Mouse (Mus musculus): ENCODE measurements around the gene Aph1c.
"Not testable (repeated sequence)": the region's sequence is repeated elsewhere in the genome, so short reads cannot be mapped to it uniquely, and the experiment has no call there.

The Aph1c gene

DNA sequence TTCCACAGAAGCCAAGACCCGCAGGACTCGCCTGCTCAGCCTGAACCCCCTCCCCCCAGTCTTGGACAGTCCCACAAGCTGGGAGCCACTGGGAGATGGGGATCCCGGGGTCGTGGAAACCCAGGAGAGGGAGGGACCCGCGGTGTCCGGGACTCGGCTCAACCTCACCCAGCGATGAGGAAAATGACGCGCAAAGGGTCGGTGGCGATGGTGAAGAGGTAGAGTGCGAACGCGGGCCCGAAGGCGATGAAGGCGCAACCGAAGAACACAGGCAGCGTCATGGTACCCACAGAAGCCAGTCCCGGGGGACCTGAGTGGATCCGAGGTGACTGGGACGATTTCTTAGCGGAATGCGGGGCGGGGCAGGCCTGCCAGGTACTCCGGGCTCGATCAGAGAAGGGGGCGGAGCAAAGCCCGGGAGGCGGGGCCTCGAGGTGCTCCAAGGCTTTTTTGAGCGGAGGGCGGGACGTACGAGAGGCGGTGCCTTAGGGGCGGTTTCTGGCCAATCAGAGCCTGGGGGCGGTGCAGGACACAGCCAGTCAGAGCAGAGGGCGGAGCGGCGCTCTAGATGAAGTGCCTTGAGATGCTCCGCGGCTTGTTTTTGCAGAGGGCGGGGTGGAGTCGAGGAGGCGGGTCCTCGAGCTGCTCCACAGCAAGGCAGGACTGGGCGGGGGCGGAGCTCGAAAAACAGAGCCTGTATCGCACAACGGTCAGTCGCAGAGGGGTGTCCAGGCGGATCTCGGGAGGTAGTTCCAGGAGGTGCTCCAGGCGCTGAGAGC, at the start of gene Aph1c:
TSS of gene Aph1c (minus strand) at position 409 of the 779 bp plus-strand sequence.
- DNase-seq = peak; percentile 99

- DNase-seq = peak; percentile 22
These were observed 49.0 kb upstream of the Aph1c start for GRCm38 (mm10) chr9:66883500-66883899.

GRCm38 (mm10) chr9:66882406-66882821, 47.9 kb upstream of the Aph1c start:
- peak; percentile 53 for DNase-seq

GRCm38 (mm10) chr9:66881858-66882257, 47.3 kb upstream of the Aph1c start:
- no peak for DNase-seq

DNA sequence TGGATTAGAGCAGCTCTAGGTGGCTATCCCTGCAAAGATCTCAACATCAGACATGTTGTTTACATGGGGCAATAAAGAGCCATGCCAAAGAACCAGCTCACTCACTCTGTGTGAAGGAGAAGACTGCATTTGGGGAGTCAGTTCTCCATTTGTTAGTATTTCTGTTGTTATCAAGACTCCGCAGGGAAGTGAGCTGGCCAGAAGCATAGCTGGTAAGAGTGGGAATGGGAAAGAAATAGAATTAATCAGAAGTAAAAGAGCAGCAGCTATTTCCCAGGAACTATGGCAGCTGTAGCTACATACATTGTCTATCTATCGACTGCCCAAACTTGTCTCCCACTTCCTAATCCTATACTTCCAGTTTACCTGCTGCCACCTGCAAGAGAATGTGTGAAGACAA, 46.2 kb upstream of the Aph1c start:
- no peak for DNase-seq

DNA sequence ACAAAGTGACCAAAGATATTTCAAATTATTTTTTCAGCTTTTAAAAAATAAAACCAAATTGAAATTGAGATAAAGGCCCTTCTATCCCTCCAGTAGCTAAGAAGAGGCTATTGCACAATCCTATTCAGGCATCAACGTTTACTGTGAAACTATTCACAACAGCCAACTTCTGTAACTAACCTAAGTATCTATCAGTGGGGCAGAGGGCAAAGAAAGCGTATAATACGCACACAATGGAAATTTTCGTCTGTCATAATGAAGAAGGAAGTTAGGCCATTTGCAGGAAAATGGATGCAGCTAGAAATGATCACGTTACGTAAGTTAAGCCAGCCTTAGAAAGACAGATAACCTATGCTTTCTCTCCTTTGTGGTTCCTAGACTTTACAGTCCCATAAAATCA, 45.0 kb upstream of the Aph1c start:
- DNase-seq = no peak

DNA sequence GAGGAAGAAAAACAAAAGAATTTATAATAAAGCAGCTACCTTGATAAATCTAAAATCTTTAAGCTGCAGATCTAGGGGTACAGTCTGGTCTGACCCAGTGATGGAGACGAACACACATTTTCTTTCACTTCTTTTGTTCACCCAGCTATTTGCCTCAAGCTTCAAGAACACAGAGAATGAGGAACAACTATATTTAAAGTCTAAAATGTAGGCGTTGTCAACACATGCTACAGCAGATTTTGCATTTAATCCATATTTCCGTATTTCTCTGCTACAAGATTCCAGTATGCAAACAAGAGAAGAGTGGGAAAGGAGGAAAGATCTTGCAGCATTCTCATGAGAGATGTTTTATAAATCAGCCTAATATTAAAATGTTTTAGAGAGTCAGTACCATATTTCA, 44.4 kb upstream of the Aph1c start:
- no peak for DNase-seq

- no peak for DNase-seq
These were observed 42.1 kb upstream of the Aph1c start for GRCm38 (mm10) chr9:66876577-66876976.

DNA sequence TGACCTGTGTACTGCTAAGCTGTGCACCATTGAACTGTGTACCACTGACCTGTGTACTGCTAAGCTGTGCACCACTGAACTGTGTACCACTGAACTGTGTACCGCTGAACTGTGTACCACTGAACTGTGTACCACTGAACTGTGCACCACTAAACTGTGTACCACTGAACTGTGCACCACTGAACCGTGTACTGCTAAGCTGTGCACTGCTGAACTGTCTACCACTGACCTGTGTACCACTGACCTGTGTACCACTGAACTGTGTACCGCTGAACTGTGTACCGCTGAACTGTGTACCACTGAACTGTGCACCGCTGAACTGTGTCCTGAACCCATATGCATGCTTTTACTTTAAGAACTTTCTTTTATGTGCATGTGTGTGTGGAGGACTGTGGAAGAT, 39.8 kb upstream of the Aph1c start:
- no peak for DNase-seq

- no peak for DNase-seq
These were observed 39.0 kb upstream of the Aph1c start for GRCm38 (mm10) chr9:66873531-66873930.

DNA sequence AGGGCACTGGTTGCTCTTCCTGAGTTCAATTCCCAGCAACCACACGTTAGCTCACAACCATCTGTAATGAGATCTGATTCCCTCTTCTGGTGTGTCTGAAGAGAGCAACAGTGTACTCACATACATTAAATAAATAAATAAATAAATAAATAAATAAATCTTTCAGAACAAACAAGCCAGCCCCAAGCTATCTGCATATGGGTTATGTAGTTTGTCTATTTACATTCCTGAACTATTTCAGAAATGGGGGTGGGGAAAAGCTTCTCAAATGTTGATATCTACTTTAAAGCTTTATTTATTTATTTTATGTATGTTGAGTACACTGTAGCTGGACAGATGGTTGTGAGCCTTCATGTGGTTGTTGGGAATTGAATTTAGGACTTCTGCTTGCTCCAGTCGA, 38.5 kb upstream of the Aph1c start:
- not testable (repeated sequence) for DNase-seq

DNA sequence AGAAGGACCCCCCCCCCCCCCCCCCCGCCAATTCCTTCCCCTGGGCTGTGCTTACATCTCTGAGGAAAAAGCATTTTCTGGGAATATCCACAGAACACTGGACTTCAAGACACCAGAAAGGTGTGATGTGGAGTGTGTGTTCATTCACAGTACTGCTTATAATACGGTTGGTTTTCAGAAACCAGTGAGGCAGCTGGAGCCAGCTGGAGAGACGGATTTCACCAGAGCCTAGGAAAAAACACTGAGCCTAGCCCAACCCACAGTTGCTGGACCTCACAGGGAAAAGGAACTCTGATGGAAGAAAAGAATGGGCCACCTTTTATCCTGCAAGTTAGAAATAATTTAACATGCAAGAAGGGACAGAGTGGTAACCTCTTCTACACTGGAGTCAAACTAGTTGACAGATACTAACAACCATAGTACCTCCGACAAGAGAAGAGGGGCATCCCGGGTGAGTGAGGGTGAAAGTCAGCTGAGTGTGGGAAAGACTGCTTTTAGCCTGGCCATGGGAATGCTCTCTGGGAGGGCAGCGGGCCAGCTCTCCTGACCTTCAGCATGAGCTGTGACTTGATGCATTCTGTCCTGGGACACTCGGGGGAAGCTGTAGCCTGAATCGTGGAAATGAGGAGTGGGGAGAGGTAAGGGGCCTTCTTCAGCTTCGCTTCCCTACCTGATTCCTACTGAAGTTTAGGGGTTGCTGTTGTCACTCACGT, 37.6 kb upstream of the Aph1c start:
- DNase-seq = no peak

DNA sequence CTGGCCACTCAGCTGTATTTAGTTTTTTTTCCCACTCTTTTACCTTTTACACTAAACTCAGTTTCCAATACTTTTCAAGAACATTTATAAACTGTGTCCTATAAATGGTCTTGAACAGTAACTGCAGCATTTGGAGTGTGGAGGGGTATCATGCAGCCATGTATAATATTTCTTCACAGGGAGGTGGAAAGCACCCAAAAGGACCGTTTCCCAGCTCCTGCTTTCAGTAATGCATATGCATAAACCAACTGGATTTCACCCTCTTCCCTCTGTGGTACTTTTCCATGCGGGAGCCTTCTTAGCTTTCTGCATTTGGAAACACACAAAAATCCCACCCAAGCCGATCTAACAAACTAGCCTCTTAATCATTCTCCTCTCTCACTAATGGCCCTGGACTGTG, 30.2 kb upstream of the Aph1c start:
- DNase-seq = no peak

DNA sequence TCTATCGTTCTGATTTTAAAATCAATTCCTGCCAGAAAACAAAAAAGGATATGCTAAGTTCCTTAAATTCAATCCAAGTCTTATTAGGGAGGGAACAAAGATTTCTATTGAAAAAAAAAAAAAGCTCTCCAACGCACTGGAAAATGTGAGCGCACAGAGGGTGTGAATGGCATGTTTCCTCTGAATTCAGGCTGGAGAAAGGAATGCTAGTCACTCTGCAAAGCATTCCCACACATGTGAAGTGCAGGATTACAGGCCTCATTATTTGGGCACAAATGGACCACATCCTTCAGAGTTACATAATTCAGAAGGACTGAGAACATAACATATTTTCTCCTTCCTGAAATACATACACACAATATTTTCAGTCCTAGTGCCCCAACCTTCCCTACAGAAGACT, 28.9 kb upstream of the Aph1c start:
- DNase-seq = no peak

DNA sequence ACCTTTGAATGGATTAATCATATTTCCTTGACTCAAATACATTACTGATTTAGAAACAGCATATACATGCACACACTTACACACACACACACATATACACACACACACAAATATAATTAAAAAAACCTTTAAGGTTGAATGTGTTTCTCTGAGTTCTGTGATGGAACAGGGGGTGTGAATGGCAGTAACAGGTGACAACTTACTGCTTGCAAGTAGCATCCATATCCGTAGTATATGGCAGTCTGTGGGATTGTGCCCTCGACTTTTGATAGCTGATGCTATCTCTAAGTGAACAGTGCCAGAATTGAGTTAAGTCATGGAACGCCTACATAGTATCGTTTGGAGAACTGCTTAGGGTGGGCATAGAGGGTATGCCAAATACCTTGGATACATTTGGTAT, 27.7 kb upstream of the Aph1c start:
- DNase-seq = no peak

DNA sequence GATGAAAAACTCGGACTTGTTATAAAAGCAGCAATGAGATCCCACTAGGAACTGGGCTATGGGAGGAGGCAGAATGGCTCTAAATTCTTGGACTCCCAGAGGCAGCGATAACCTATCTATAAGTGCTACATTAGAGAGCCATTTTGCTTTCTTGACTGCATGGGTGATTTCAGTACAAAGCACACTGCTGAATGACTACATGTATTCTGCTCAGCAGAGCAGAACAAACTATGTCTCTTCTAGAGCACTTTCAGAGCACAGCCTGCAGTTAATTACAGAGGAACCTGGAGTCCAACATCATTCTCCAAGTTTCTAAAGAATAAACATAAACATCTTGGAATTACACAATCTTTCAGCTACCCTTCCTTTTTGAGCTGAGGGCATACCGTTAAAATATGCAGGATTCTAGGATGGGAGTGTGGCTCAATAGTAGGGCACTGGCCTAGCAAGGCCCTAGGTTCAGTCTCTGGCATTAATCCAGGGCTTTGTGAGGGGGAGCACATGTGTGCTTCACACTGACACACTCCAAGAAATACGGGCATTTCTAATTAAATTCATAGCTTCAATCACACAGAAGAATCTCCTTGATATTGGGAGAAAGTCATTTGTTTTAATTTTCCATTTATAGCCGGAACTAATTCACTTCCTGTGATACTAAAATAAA, 26.7 kb upstream of the Aph1c start:
- DNase-seq = no peak

- DNase-seq = no peak
These were observed 25.0 kb upstream of the Aph1c start for GRCm38 (mm10) chr9:66859523-66859922.

GRCm38 (mm10) chr9:66855865-66856264, 21.3 kb upstream of the Aph1c start:
- no peak for DNase-seq

DNA sequence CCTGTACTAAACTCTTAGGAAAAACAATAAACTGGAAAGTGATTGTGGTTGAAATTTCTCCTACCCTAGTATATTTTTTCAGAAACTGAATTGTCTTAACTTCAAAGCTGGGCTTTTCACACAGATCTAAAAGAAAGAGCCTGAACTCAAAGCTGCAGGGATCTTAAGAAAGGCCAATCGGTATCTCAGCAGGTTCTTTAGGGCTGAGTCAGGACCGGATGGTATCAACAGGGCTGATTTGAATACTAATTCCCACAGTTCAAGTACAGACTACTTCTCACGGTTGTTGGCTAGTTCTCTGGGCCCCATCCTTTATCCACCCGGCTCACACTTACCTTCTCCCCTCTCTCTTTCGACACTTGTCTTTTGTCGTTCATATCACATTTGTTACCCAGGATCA, 18.1 kb upstream of the Aph1c start:
- DNase-seq = no peak

DNA sequence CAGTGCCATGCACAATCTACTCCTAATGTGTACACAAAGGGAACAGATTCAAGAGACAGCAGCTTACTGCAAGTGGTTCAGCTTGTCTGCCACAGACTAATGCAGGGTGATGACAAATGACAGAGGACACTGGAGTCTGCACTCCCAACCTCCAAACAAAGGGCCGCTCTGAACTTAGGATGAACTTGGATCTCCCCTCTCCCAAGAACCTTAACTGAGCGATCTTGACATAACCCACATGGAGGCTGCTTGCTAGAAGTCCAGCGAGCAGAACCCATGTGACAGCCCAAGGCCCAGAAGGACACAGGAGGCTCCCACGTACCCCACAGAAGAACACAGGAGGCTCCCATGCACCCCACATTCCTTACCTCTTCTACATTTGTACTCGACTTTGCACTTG, 16.4 kb upstream of the Aph1c start:
- DNase-seq = no peak

- no peak for DNase-seq
These were observed 12.3 kb upstream of the Aph1c start for GRCm38 (mm10) chr9:66846822-66847221.

DNA sequence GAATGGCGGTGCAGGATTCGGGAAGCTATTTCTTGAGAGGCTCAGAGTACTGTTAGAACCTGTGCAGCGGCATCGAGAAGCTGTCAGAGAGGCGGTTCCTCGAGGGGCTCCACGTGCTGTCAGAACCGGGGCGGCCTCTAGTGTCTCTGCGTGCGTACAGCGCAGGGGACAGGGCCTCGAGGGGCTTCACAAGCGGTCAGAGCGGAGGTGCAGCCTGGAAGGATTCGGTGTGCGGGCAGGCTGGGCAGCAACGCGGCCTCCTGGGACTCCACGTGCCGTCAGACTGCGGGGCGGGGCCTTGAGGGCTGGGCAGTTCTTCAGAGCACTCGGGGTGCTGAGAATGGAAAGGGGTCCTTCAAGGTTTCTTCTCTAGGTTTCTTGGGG, 563 bp upstream of the Aph1c start:
- no peak for DNase-seq

DNA sequence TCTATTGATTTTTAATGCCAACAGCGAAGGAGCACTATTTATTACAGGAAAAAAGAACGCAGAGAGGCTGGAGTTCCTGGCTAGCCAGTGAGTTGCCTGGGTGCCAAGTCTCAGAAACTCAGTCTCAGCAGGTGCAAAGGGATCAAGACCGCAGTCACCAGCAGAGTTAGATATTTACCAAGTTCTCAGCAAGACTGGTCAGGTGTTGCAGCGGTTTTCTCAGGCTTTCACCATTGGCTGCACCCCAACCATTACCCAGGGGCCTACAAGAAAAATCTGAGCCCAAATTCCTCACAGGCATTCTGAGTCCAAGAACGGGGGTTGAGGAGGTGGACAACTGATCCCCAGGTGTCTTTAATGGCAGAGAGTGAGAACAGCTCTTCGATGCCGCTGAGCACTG, 675 bp downstream of the Aph1c start:
- DNase-seq = no peak

- no peak for DNase-seq
These were observed 2.1 kb downstream of the Aph1c start for GRCm38 (mm10) chr9:66832366-66832908.

All from thymus, postnatal 14 days (tissue).